Mouse (Mus musculus) forebrain, embryonic 15.5 days (tissue): ENCODE data around the gene Fam117b. TPM values are rescaled to one million over a fixed set of nuclear protein-coding genes. Genes with fewer than 3 reads are reported as not detected.

ENCODE experiments used
- ATAC-seq: fragments of 200-750 bp; cut with Nextera tagmentation; replicated peaks from 2 replicates; pipeline ENCODE4 v1.8.0; 2017; ENCODE audit warnings: mild to moderate bottlenecking, moderate TSS enrichment, moderate library complexity
- H3K27ac ChIP-seq: fragments of 300-500 bp; sonication (generic); replicated peaks from 2 replicates; pipeline ENCODE4 v1.5.1; 2015; ENCODE audit warnings: mild to moderate bottlenecking, inconsistent platforms
- H3K27me3 ChIP-seq: fragments of 300-500 bp; sonication (generic); 2 replicates; pipeline ENCODE4 v1.6.1; 2015; ENCODE audit warnings: inconsistent platforms
- H3K36me3 ChIP-seq: fragments of 300-500 bp; sonication (generic); 2 replicates; pipeline ENCODE4 v1.6.1; 2015; ENCODE audit warnings: mild to moderate bottlenecking, inconsistent platforms
- H3K4me1 ChIP-seq: fragments of 300-500 bp; sonication (generic); 2 replicates; pipeline ENCODE4 v1.6.1; 2015; ENCODE audit warnings: inconsistent platforms
- H3K4me2 ChIP-seq: fragments of 300-500 bp; sonication (generic); replicated peaks from 2 replicates; pipeline ENCODE4 v1.6.1; 2015; ENCODE audit warnings: mild to moderate bottlenecking, inconsistent platforms
- H3K4me3 ChIP-seq: fragments of 300-500 bp; sonication (generic); 2 replicates; pipeline ENCODE4 v1.5.1; 2015; ENCODE audit warnings: mild to moderate bottlenecking, inconsistent platforms
- H3K9ac ChIP-seq: fragments of 300-500 bp; sonication (generic); replicated peaks from 2 replicates; pipeline ENCODE4 v1.6.1; 2015; ENCODE audit warnings: mild to moderate bottlenecking, inconsistent platforms
- H3K9me3 ChIP-seq: fragments of 300-500 bp; sonication (generic); 2 replicates; pipeline ENCODE4 v1.6.1; 2016; ENCODE audit warnings: inconsistent platforms
- WGBS: fragments of 180-500 bp; shearing (Covaris S2); methylation state at CpG from one replicate; pipeline ENCODE4 v1.1.7; 2015; ENCODE audit warnings: mixed read lengths; 5-methylcytosine and 5-hydroxymethylcytosine counted together
- polyA plus RNA-seq: library from polyadenylated mRNA; unstranded; fragments of >200 nt; fragmentation: Nextera tagmentation; extraction: Ambion mirVana; gene quantifications from 2 replicates; pipeline ENCODE4 v1.2.1, GENCODE M21; 2015

Gene Fam117b
- polyA plus RNA-seq, 1 experiment from 2014 or later = 30.1 TPM

DNA sequence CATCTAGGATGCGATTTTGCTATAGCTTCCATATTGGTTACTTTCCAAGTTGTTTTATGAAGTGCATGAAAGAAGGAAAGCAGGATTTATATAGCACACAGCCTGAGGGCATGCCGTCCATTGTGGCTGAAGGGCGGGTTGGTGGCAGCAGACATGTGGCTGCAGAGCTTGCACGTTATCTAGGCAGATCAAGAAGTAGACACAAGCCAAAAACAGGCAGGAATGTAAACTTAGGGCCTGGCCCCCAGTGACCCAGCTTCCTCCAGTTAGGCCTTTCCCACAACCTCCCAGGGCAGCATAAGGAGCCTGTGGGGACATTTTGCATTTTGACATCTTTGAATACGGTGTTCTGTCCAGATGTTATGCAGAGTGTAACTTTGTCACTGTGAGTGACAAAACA lies 31.0 kb downstream of the Fam117b start:
- ATAC-seq = no peak
- WGBS = 57% methylated on average over 5 of the region's 5 CpGs
- no peak overlapping the region for H3K4me3 ChIP-seq
- no peaks in the 10 kb centered on the region for H3K36me3 ChIP-seq
- H3K4me2 ChIP-seq = no peak overlapping the region
- no peaks in the 10 kb centered on the region for H3K9me3 ChIP-seq
- peaks cover 5% of the 10 kb centered on the region for H3K4me1 ChIP-seq
- H3K27ac ChIP-seq = no peak overlapping the region
- H3K27me3 ChIP-seq = no peaks in the 10 kb centered on the region
- no peak overlapping the region for H3K9ac ChIP-seq

DNA sequence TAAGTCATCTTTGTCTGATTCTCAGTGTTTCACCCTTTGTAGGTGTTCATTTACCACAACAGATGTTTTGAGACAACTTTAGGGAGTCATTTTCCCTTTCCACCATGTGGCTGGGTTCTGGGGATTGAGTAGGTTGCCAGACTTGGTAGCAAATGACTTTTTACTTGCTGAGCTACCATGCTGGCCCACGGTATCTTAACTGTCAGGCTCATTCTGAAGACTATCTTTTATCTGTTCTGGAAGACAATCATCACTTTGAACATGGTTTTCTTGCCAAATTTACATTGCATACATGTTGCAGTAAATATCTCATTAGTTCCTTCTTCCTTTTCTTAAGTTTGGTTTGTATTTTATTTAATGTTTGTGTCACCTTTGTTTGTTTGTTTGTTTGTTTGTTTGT lies 33.2 kb downstream of the Fam117b start:
- peaks cover 6% of the 10 kb centered on the region for H3K36me3 ChIP-seq
- peaks cover 5% of the 10 kb centered on the region for H3K4me1 ChIP-seq
- no peak overlapping the region for H3K27ac ChIP-seq
- ATAC-seq = no peak
- no peak overlapping the region for H3K4me2 ChIP-seq
- H3K4me3 ChIP-seq = no peak overlapping the region
- 83% methylated on average over 1 of the region's 1 CpGs for WGBS
- no peaks in the 10 kb centered on the region for H3K27me3 ChIP-seq
- H3K9ac ChIP-seq = no peak overlapping the region
- no peaks in the 10 kb centered on the region for H3K9me3 ChIP-seq

DNA sequence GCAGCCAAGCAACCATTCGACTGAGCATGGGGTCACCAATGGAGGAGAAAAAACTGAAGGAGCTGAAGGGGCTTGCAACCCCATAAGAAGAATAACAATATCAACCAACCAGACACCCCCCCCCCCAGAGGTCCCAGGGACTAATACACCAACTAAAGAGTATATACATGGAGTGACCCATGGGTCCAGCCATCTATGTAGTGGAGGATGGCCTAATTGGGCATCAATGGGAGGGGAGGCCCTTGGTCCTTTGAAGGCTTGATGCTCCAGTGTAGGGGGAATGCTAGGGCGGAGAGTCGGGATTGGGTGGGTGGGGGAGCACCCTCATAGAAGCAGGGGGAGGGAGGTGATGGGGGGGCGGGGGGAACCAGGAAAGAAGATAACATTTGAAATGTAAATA lies 34.7 kb downstream of the Fam117b start:
- WGBS = over 99% methylated on average over 4 of the region's 4 CpGs
- H3K4me2 ChIP-seq = no peak overlapping the region
- peaks cover 5% of the 10 kb centered on the region for H3K4me1 ChIP-seq
- H3K27me3 ChIP-seq = no peaks in the 10 kb centered on the region
- H3K9me3 ChIP-seq = no peaks in the 10 kb centered on the region
- no peak overlapping the region for H3K9ac ChIP-seq
- H3K27ac ChIP-seq = no peak overlapping the region
- ATAC-seq = no peak
- peaks cover 6% of the 10 kb centered on the region for H3K36me3 ChIP-seq
- no peak overlapping the region for H3K4me3 ChIP-seq

DNA sequence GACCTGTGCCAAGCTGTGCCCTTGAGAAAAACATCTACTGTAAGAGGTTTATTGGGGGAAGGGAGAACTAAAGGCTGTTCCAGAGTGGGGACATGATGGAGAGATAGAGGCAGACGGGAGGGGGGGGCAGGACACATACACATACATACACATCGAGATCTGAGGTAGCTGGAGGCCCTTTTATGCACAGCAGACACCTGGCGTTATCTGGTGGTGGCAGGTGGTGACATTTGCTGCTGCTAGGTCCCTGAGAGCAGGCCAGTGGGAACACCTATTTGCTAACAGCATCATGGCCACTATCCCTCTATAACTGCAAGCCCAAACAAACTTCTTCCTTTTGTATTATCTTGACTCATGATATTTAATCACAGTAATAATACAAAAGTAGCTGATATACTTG lies 44.4 kb downstream of the Fam117b start:
- Histone ChIP-seq H3K27me3 (no peaks in the 10 kb centered on the region), H3K4me1 (no peaks in the 10 kb centered on the region), H3K27ac (no peak overlapping the region), H3K36me3 (peaks cover 23% of the 10 kb centered on the region), H3K4me3 (no peak overlapping the region), H3K9ac (no peak overlapping the region), H3K4me2 (no peak overlapping the region), H3K9me3 (no peaks in the 10 kb centered on the region)
- no peak for ATAC-seq
- WGBS = 82% methylated on average over 3 of the region's 3 CpGs

DNA sequence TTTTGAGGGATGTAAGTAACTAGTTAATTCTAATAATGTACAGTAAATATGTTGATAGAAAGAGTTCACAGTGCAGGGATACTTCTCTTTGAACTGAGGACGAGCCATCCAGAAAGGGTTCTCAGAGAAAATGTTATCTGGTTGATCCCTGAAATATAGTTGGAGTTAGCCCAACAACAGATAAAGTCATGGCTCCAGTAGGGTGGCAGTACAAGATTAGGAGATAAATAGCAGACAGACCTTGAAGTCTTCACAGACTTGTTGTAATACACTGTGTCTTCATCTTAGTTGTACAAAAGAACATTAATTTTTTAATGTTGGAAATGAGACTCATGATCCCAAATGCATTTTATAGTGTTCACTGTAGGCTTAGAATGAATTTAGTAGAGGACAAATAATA lies 47.1 kb downstream of the Fam117b start:
- H3K27ac ChIP-seq = no peak overlapping the region
- no peak for ATAC-seq
- no peak overlapping the region for H3K9ac ChIP-seq
- no peak overlapping the region for H3K4me2 ChIP-seq
- H3K4me1 ChIP-seq = no peaks in the 10 kb centered on the region
- H3K36me3 ChIP-seq = peaks cover 25% of the 10 kb centered on the region
- no peaks in the 10 kb centered on the region for H3K27me3 ChIP-seq
- H3K4me3 ChIP-seq = no peak overlapping the region
- 97% methylated on average over 1 of the region's 1 CpGs for WGBS
- no peaks in the 10 kb centered on the region for H3K9me3 ChIP-seq

DNA sequence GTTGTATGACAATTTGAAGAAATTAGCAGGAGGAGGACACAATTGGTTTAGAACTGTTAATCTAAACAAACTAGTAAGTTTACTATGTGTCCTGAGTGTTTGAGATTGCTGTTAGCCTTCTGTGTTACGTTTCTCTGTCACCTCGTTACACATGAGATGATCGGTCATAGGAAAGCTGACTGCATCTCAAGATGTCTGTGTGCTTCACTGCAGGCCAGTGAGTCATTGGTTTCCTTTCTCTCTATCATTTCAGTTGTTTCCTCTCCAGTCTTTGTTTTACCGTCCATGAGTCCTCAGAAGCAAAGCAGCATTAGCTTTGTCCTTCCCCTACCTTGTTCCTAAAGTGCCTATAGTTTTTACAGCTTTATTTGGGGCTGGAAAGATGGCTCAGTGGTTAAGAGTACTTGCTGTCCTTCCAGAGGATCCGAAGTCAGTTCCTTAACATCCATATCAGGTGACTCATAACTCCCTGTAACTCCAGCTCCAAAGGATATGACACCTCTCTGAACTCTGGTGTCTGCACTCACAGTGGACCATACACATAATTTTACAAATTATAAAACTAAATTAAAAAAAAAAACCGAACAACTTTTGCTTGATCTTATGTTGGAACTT lies 53.5 kb downstream of the Fam117b start:
- Histone ChIP-seq H3K4me3 (no peak overlapping the region), H3K4me1 (no peaks in the 10 kb centered on the region), H3K27me3 (no peaks in the 10 kb centered on the region), H3K4me2 (no peak overlapping the region), H3K9ac (no peak overlapping the region), H3K9me3 (no peaks in the 10 kb centered on the region), H3K36me3 (peaks cover 24% of the 10 kb centered on the region), H3K27ac (no peak overlapping the region)
- 76% methylated on average over 6 of the region's 6 CpGs for WGBS
- ATAC-seq = no peak

DNA sequence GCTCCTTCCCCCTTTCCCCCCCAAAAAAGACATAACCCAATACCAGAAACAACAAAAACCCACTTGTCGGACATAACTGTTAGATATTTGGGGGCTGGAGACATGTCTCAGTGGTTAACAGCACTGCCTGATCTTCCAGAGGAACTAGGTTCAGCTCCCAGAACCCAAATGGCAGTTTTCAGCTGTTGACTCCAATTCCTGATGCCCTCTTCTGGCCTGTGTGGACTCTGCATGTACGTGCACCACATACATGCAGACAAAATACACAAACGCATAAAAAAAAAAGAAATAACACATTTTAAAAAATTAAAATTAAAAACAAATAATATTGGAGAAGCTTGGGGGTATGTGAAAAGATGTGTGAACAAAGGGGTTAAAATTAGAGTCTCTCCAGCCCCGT lies 54.5 kb downstream of the Fam117b start:
- H3K4me3 ChIP-seq = no peak overlapping the region
- H3K27ac ChIP-seq = no peak overlapping the region
- H3K4me2 ChIP-seq = no peak overlapping the region
- no peak for ATAC-seq
- H3K9ac ChIP-seq = no peak overlapping the region
- no peaks in the 10 kb centered on the region for H3K4me1 ChIP-seq
- peaks cover 22% of the 10 kb centered on the region for H3K36me3 ChIP-seq
- WGBS = 89% methylated on average over 4 of the region's 4 CpGs
- no peaks in the 10 kb centered on the region for H3K27me3 ChIP-seq
- no peaks in the 10 kb centered on the region for H3K9me3 ChIP-seq

DNA sequence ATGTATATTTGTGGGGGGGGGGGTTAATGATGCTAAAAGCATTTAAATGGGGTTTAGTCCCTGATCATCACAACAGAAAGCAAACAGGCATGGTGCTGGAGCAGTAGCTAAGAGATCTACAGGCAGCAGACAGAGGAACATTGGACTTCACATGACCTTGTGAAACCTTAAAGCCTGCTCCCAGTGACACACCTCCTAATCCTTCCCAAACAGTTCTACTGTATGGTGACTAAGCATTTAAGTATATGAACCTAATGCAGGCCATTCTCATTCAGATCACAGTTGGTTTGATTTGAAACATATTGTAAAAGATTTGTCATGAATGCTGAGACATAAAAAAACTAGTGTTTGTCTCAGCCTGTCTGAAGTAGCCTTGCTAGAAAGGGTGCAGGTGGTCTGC lies 73.8 kb downstream of the Fam117b start:
- Histone ChIP-seq H3K4me3 (no peak overlapping the region), H3K27me3 (no peaks in the 10 kb centered on the region), H3K4me1 (no peaks in the 10 kb centered on the region), H3K27ac (no peak overlapping the region), H3K9ac (no peak overlapping the region), H3K36me3 (peaks cover 26% of the 10 kb centered on the region), H3K9me3 (no peaks in the 10 kb centered on the region), H3K4me2 (no peak overlapping the region)
- no peak for ATAC-seq

DNA sequence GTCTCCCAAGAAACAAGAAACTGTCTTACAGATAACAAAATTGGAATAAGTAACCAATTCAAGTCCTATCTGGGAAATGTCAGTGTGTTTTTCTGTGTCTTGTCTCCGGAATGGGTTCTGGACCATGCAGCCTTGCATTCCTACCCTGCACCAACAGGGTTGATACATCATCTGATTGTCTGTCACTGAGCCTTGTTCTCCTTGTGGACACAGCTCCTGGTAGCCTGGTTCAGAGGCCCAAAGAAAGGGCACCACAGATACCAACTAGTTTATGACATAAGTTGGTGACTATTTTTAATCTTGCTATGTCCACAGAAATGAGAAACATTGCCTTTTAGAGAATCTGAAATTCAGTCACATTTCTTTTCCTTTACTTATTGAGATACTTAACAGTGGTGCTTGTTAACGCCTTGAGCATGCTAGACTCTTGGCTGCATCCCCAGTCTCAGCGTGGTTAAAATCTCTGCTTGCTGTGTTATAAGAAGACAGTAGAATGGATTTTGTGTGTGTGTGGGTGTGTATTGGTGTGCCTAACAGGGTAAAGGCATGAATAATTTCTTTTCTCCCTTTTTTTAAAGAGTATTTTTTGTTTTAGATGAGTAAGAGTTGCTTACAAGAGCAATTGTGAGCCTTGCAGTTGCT lies 74.7 kb downstream of the Fam117b start:
- no peak for ATAC-seq
- H3K4me1 ChIP-seq = no peaks in the 10 kb centered on the region
- no peak overlapping the region for H3K27ac ChIP-seq
- peaks cover 23% of the 10 kb centered on the region; the same call in 1 of the 2 replicates for H3K36me3 ChIP-seq
- H3K4me2 ChIP-seq = no peak overlapping the region
- no peaks in the 10 kb centered on the region for H3K9me3 ChIP-seq
- no peak overlapping the region for H3K9ac ChIP-seq
- 80% methylated on average over 3 of the region's 3 CpGs for WGBS
- no peaks in the 10 kb centered on the region for H3K27me3 ChIP-seq
- no peak overlapping the region for H3K4me3 ChIP-seq

DNA sequence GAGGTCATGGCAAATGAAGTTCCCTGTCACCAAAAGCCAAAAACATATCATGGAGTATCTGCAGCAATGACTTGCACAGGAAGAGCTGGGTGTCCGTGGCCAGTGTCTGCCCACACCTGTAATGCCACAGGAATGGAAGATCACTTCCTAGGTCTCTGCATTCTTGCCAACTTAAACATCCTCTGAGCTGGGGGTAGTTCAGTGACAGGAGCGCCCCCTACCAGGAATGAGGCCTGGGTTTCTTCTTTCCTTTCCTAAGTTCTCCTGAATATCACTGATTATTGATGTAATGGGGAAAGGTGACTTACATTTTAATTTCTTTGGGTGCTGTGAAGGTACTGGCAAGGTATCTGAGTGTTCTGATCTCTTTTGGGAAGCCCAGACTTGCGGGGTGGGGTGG lies 82.8 kb downstream of the Fam117b start:
- Histone ChIP-seq H3K27me3 (no peaks in the 10 kb centered on the region), H3K9me3 (no peaks in the 10 kb centered on the region), H3K36me3 (peaks cover 12% of the 10 kb centered on the region), H3K4me1 (no peaks in the 10 kb centered on the region), H3K4me3 (no peak overlapping the region), H3K9ac (no peak overlapping the region), H3K27ac (no peak overlapping the region), H3K4me2 (no peak overlapping the region)
- ATAC-seq = no peak
- 52% methylated on average over 3 of the region's 3 CpGs for WGBS

DNA sequence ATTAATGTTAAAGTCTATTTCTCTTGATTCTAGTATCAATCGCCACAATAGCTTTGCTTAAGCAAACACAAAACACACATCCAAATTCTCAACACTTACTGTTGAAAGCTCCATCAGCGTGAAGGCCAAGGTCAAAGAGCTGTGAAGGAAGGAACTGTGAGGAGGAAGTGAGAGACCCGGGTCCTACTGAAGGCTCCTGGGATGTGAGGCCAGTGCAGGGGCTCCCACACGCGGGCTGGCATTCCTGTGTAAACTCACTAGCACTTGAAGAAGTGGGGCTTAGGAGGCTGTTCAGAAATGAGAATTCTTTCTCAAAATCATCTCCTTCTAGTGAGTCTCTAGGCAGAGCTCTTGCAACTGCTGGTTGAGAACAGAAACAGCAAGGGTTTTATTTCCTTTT lies 84.5 kb downstream of the Fam117b start:
- no peaks in the 10 kb centered on the region; the same call in 1 of the 2 replicates for H3K36me3 ChIP-seq
- H3K27ac ChIP-seq = no peak overlapping the region
- no peak overlapping the region for H3K9ac ChIP-seq
- no peak for ATAC-seq
- H3K27me3 ChIP-seq = no peaks in the 10 kb centered on the region
- H3K4me1 ChIP-seq = no peaks in the 10 kb centered on the region
- H3K4me2 ChIP-seq = no peak overlapping the region
- H3K9me3 ChIP-seq = no peaks in the 10 kb centered on the region
- H3K4me3 ChIP-seq = no peak overlapping the region
- 81% methylated on average over 5 of the region's 5 CpGs for WGBS

DNA sequence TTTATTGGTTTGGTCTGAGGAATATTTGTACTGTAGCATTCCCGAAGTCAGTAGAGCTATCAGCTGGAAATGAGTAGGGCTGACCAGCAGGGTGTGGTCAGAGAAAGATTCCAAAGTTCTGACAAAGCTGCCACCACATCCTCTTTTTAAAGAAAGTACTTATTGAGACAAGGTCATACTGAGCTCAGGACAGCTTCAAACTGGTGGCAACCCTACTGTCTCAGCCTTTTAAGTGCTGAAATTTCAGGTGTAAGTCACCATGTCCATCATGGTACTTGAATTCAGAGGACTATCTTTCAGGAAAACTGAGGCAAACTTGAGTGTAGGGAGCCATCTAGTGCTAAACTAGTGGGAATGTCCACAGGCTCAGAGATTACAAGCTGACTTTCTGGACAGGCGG lies 87.5 kb downstream of the Fam117b start:
- Histone ChIP-seq H3K4me1 (no peaks in the 10 kb centered on the region), H3K27ac (no peak overlapping the region), H3K27me3 (no peaks in the 10 kb centered on the region), H3K9ac (no peak overlapping the region), H3K36me3 (no peaks in the 10 kb centered on the region), H3K4me3 (no peak overlapping the region), H3K4me2 (no peak overlapping the region), H3K9me3 (no peaks in the 10 kb centered on the region)
- WGBS = 70% methylated on average over 2 of the region's 2 CpGs
- no peak for ATAC-seq

DNA sequence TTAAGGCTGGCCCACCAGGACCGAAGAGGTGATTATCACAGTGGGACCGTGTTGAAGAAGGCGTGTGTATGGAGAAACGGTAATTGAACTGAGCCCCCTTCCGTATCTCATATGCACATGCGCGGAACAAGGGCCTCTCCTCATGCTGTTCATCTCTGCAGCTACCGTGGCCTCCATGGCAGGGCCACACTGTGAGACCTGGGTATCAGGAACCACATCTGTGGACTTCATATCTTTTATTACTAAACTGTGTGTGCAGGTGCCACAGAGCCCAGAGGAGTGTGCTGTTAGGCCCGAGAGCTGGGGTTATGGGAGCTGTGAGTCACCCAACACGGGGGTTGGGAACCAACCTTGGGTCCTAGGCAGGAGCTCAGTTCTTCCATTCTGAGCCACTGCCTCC lies 94.5 kb downstream of the Fam117b start:
- no peaks in the 10 kb centered on the region for H3K36me3 ChIP-seq
- H3K4me1 ChIP-seq = no peaks in the 10 kb centered on the region
- H3K9ac ChIP-seq = no peak overlapping the region
- H3K9me3 ChIP-seq = no peaks in the 10 kb centered on the region
- no peak overlapping the region for H3K4me2 ChIP-seq
- H3K4me3 ChIP-seq = no peak overlapping the region
- WGBS = 92% methylated on average over 10 of the region's 10 CpGs
- no peak overlapping the region for H3K27ac ChIP-seq
- H3K27me3 ChIP-seq = no peaks in the 10 kb centered on the region
- ATAC-seq = no peak
